Mouse (Mus musculus) liver, postnatal 0 days (tissue): ENCODE results near the gene Rbl2.

Experiments
- CTCF ChIP-seq: sonication (generic); IDR thresholded peaks from 2 replicates; pipeline ENCODE4 v1.5.1; 2016; ENCODE audit warnings: antibody characterized with exemption, low read depth
- EP300 ChIP-seq: IDR thresholded peaks from 2 replicates; pipeline ENCODE4 v1.6.1; 2016; ENCODE audit warnings: antibody characterized with exemption, low read depth, mild to moderate bottlenecking

GRCm38 (mm10) chr8:91059086-91059578 lies 10.7 kb upstream of the Rbl2 start:
- TF ChIP-seq CTCF (no peak), EP300 (no peak)
